Mouse (Mus musculus): ENCODE measurements around the gene Ccl22. TPM values are rescaled to one million over a fixed set of nuclear protein-coding genes. Genes with fewer than 3 reads are reported as not detected.
A peak's percentile ranks its signal among the peaks of the same experiment; 100 is the strongest.

Ccl22 gene
- polyA plus RNA-seq, 1 experiment: not detected

DNA sequence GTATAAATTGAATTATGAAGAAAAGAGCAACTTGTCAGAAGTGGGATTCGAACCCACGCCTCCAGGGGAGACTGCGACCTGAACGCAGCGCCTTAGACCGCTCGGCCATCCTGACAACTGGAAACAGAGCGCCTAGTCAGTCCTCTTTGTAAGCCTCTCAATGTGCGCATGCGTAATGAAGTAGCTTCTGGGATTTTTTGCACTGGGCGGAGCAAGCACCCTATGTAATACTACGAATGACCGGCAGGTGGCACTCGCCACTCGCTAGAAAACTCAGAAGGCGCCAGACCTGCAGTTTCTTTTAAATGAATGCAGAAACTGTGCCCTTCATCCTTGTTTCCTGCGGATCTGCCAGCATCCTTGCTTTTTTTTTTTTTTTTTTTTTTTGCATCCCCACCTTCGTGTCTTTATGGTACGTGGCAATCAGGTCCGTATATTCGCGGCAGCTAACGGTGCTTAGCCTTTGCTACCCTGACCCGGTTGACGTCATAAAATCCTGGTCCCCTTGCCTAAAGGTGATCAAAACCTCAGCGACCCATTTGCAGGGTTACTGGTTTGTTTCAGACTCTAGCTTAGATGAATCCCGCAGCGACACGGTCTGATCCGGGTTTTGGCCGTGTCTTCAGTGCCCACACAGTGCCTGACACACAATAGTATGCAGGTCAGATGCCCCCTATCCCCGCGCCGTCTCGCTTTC is 41.3 kb upstream of the Ccl22 start:
- no peak overlapping the region for H3K27ac ChIP-seq (ENCODE audit: control insufficient read depth, insufficient read depth, low read depth, low read length, poor library complexity)
- WGBS: under 1% methylated on average over 35 of the region's 35 CpGs
- peak overlapping the region; percentile 62 for H3K4me3 ChIP-seq (replicated peaks; ENCODE audit: control insufficient read depth, low read depth, low read length)
- H3K4me1 ChIP-seq (ENCODE audit: control insufficient read depth, insufficient read depth, low read length): no peaks in the 10 kb centered on the region; the same call in 1 of the 2 replicates
- TF ChIP-seq POLR2A (IDR thresholded peaks at IDR 0.05; ENCODE audit: borderline replicate concordance, control insufficient read depth, low read depth, low read length) (no peak), CTCF (IDR thresholded peaks at IDR 0.05; ENCODE audit: control insufficient read depth, insufficient read depth, low read length) (peak; percentile 90)

DNA sequence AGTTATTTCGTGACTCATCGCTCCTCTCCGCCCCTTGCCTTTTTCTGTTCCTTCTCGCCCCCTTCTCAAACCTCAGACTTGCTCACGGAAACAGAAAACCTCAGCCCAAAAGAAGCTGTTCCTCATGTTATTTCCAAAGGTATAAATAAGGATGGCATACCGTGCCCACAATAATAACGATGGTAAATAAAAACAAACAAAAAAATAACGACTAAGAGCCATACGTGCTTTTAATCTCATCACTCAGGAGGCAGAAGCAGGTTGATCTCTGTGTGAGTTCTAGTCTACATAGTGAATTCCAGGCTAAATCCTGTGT is 40.8 kb upstream of the Ccl22 start:
- Histone ChIP-seq H3K27ac (ENCODE audit: control insufficient read depth, insufficient read depth, low read depth, low read length, poor library complexity) (no peak overlapping the region), H3K4me3 (replicated peaks; ENCODE audit: control insufficient read depth, low read depth, low read length) (peak overlapping the region; percentile 62), H3K4me1 (ENCODE audit: control insufficient read depth, insufficient read depth, low read length) (no peaks in the 10 kb centered on the region; the same call in none of the 2 replicates)
- 7% methylated on average over 9 of the region's 9 CpGs for WGBS
- TF ChIP-seq POLR2A (IDR thresholded peaks at IDR 0.05; ENCODE audit: borderline replicate concordance, control insufficient read depth, low read depth, low read length): no peak
- TF ChIP-seq CTCF (IDR thresholded peaks at IDR 0.05; ENCODE audit: control insufficient read depth, insufficient read depth, low read length): no peak

DNA sequence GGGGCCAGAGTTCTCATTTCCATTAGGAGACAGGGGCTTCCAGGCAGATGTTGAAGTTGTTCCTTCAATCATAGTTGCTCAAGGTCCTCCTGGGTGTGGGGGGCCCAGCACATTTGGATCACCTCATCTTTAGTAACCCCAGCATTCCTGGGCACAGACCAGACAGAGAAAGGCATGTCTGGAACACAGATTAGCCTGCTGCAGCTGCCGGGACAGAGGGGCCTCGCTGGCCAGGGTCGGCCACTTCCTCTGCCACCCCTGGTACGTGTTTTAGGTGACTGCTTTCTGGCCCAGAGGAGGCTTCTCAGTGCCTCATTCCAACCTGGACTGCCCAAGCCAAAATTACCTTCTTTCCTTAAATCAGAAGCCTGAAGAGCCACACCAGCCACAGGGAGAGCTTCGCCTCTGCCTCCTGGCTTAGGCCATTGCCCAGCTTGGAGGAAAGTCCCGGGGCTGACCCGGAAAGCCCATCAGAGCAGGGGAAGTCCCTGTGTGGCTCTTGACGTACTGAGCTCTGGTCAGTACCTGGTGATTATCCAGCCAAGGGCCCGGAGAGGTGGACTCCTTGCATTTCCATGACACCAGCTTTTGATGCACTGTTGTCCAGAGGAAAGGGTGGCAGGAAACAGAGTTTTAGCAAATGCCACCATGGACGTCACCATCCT is 39.7 kb upstream of the Ccl22 start:
- Histone ChIP-seq H3K27ac (ENCODE audit: control insufficient read depth, insufficient read depth, low read depth, low read length, poor library complexity) (no peak overlapping the region), H3K4me1 (ENCODE audit: control insufficient read depth, insufficient read depth, low read length) (no peaks in the 10 kb centered on the region; the same call in none of the 2 replicates), H3K4me3 (replicated peaks; ENCODE audit: control insufficient read depth, low read depth, low read length) (no peak overlapping the region)
- TF ChIP-seq POLR2A (IDR thresholded peaks at IDR 0.05; ENCODE audit: borderline replicate concordance, control insufficient read depth, low read depth, low read length) (no peak), CTCF (IDR thresholded peaks at IDR 0.05; ENCODE audit: control insufficient read depth, insufficient read depth, low read length) (no peak)
- WGBS: 84% methylated on average over 10 of the region's 10 CpGs

DNA sequence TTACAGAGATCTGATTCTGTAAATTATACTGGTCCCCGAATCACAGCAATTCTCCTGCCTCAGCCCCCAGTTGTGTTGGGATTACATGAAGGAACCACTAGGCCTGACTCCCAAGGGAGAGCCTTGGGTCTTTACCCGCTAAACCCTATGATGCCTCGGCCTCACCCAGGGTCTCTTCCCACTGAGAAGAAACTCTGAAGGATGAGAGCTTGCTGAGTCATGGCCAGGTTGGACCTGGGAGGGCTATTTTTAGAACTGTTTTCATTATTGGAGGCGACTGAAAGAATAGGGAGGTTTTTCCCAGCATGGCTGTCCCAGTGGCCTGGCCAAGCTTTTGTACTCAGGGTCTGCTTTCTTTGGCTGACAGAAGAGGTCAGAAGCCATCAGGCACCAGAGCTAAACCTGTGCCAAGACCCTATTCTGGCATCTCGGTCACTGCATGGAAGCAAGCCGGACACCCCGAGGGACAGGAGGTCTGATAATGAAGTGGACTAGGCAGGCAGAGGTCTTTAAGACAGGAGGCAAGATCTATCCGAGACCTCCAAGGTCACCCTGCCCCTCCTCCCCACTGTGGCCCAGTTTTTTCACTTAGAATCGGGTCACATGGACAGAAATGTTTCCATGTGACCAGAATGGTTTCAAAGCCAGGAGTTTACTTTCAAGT is 38.5 kb upstream of the Ccl22 start:
- no peak for TF ChIP-seq POLR2A (IDR thresholded peaks at IDR 0.05; ENCODE audit: borderline replicate concordance, control insufficient read depth, low read depth, low read length)
- no peak for TF ChIP-seq CTCF (IDR thresholded peaks at IDR 0.05; ENCODE audit: control insufficient read depth, insufficient read depth, low read length)
- Histone ChIP-seq H3K4me3 (replicated peaks; ENCODE audit: control insufficient read depth, low read depth, low read length) (no peak overlapping the region), H3K27ac (ENCODE audit: control insufficient read depth, insufficient read depth, low read depth, low read length, poor library complexity) (no peak overlapping the region), H3K4me1 (ENCODE audit: control insufficient read depth, insufficient read depth, low read length) (peaks cover 3% of the 10 kb centered on the region)
- WGBS: 79% methylated on average over 9 of the region's 9 CpGs

DNA sequence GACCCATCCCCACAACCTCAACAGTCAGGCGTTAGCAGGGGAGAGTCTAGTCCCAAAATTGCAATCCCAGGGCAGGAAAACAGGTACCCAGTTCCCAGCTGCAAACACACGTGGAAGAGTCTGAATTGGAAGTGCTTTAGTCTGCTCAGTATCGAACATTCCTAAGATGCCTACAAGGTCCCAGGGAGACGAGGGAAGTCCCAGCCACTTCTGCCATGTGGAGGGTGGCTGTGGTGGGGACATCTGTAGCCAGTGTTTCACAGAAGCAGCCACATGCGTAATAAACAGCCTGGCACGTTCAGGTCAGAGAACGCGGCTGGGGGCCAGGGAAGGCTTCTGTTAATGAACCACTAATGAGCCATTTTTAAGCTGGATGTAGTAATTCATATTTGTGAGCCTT is 35.1 kb upstream of the Ccl22 start:
- Histone ChIP-seq H3K4me3 (replicated peaks; ENCODE audit: control insufficient read depth, low read depth, low read length) (no peak overlapping the region), H3K4me1 (ENCODE audit: control insufficient read depth, insufficient read depth, low read length) (peaks cover 3% of the 10 kb centered on the region), H3K27ac (ENCODE audit: control insufficient read depth, insufficient read depth, low read depth, low read length, poor library complexity) (no peak overlapping the region)
- TF ChIP-seq CTCF (IDR thresholded peaks at IDR 0.05; ENCODE audit: control insufficient read depth, insufficient read depth, low read length) (no peak), POLR2A (IDR thresholded peaks at IDR 0.05; ENCODE audit: borderline replicate concordance, control insufficient read depth, low read depth, low read length) (no peak)
- 54% methylated on average over 8 of the region's 8 CpGs for WGBS

DNA sequence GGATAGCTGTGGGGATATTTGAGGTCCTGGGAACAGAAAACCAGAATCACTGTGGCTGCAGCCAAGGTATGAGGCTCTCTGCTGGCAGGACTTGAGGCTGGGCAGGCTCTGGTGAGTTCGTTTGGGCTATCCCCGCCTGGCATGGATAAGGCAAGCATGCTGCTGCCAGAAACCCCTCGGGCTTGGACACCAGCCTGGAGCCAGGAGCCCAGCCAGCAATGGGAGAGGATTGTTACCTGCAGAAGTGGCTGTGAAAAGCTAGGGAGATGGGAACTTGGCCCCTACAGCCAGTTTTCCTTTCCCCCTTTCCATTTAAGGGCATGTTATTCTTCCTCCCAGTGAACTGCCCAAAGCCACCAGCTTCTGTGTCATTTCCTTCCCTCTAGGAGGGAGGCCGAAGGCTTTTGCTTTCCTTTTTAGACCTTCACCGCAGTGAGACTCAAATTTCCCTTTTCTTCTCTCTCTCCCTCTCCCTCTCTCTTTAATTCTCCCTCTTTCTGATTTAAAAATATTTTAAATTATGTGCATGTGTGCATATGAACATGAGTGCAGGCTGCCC is 34.2 kb upstream of the Ccl22 start:
- peaks cover 3% of the 10 kb centered on the region for H3K4me1 ChIP-seq (ENCODE audit: control insufficient read depth, insufficient read depth, low read length)
- H3K4me3 ChIP-seq (replicated peaks; ENCODE audit: control insufficient read depth, low read depth, low read length): peak overlapping the region; percentile 53
- WGBS: 2% methylated on average over 5 of the region's 5 CpGs
- TF ChIP-seq CTCF (IDR thresholded peaks at IDR 0.05; ENCODE audit: control insufficient read depth, insufficient read depth, low read length) (no peak), POLR2A (IDR thresholded peaks at IDR 0.05; ENCODE audit: borderline replicate concordance, control insufficient read depth, low read depth, low read length) (no peak)
- peak overlapping the region; percentile 89 for H3K27ac ChIP-seq (ENCODE audit: control insufficient read depth, insufficient read depth, low read depth, low read length, poor library complexity)

DNA sequence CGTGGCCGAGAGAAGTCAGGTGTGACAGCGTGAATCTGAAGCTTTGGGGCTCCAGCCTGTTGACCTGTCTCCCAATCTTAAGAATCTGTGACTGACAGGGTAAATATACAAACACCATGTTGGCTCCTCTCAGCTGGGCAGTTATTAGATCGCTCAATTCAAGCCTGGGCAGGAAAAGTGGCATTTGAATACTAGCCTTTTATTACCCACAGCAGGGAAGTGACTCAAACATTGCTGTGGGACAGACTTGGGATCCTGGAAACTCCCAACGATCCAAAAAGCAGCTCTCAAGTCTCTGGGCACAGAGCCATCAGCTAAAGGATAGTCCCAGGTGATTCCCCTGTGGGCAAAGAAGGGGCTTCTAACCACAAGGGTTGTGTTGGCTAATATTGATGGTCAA is 30.8 kb upstream of the Ccl22 start:
- 57% methylated on average over 5 of the region's 5 CpGs for WGBS
- H3K4me1 ChIP-seq (ENCODE audit: control insufficient read depth, insufficient read depth, low read length): peaks cover 3% of the 10 kb centered on the region
- H3K27ac ChIP-seq (ENCODE audit: control insufficient read depth, insufficient read depth, low read depth, low read length, poor library complexity): no peak overlapping the region
- no peak overlapping the region for H3K4me3 ChIP-seq (replicated peaks; ENCODE audit: control insufficient read depth, low read depth, low read length)
- TF ChIP-seq POLR2A (IDR thresholded peaks at IDR 0.05; ENCODE audit: borderline replicate concordance, control insufficient read depth, low read depth, low read length) (no peak), CTCF (IDR thresholded peaks at IDR 0.05; ENCODE audit: control insufficient read depth, insufficient read depth, low read length) (no peak)

DNA sequence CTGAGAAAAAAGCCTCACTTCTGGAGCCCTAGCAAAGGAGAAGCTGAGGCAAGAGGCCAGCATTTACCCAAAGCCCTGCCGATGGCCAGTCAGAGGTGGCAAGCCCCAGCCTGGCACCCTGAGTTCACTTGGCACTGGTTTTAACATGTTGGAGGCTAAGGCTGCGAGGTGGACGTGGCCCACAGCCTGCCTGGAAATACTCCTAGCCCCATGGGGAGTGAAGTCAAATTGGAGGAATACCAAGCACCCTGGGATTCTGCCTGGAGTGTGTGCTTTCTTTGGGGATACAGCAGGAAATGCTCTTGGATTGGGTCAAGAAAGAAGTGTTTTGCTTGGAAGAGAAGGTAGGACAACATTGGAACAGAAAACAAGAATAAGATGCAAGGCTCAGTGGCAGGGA is 29.5 kb upstream of the Ccl22 start:
- TF ChIP-seq CTCF (IDR thresholded peaks at IDR 0.05; ENCODE audit: control insufficient read depth, insufficient read depth, low read length) (no peak), POLR2A (IDR thresholded peaks at IDR 0.05; ENCODE audit: borderline replicate concordance, control insufficient read depth, low read depth, low read length) (no peak)
- H3K4me3 ChIP-seq (replicated peaks; ENCODE audit: control insufficient read depth, low read depth, low read length): no peak overlapping the region
- 80% methylated on average over 3 of the region's 3 CpGs for WGBS
- H3K4me1 ChIP-seq (ENCODE audit: control insufficient read depth, insufficient read depth, low read length): peaks cover 3% of the 10 kb centered on the region
- no peak overlapping the region for H3K27ac ChIP-seq (ENCODE audit: control insufficient read depth, insufficient read depth, low read depth, low read length, poor library complexity)
